Mouse (Mus musculus): ENCODE measurements around the gene Gm13697.
"Not testable (repeated sequence)": the region's sequence is repeated elsewhere in the genome, so short reads cannot be mapped to it uniquely, and the experiment has no call there.

- TF ChIP-seq MAX (IDR thresholded peaks at IDR 0.05; ENCODE audit: low read depth); POLR2A (IDR thresholded peaks at IDR 0.05; ENCODE audit: insufficient read length, low read depth); POLR2AphosphoS2 (IDR thresholded peaks at IDR 0.05; ENCODE audit: insufficient read length, low read depth); MYOG (IDR thresholded peaks at IDR 0.05; ENCODE audit: control insufficient read depth in 1 of 3, insufficient read depth in 1 of 3, insufficient read length in 2 of 3, low read depth in 2 of 3); E2F4 (IDR thresholded peaks at IDR 0.05; ENCODE audit: insufficient read depth); CEBPB (IDR thresholded peaks at IDR 0.05; ENCODE audit: insufficient read depth, poor library complexity, severe bottlenecking); TCF3 (IDR thresholded peaks at IDR 0.05; ENCODE audit: insufficient read length, low read depth); USF1 (IDR thresholded peaks at IDR 0.05; ENCODE audit: low read depth); MYOD1 (IDR thresholded peaks at IDR 0.05; ENCODE audit: control insufficient read depth in 1 of 3, insufficient read length in 2 of 3, low read depth in 2 of 3); TCF12 (IDR thresholded peaks at IDR 0.05; ENCODE audit: insufficient read depth, poor library complexity, severe bottlenecking): not testable (repeated sequence)
Measured at GRCm38 (mm10) chr2:83993639-83994255, 9.2 kb downstream of the Gm13697 start.

All from myocyte (in vitro differentiated cells).